Mouse (Mus musculus): Measurements from ENCODE around the gene Icam2.
"Not testable (repeated sequence)": the region's sequence is repeated elsewhere in the genome, so short reads cannot be mapped to it uniquely, and the experiment has no call there.

The Icam2 gene

DNA sequence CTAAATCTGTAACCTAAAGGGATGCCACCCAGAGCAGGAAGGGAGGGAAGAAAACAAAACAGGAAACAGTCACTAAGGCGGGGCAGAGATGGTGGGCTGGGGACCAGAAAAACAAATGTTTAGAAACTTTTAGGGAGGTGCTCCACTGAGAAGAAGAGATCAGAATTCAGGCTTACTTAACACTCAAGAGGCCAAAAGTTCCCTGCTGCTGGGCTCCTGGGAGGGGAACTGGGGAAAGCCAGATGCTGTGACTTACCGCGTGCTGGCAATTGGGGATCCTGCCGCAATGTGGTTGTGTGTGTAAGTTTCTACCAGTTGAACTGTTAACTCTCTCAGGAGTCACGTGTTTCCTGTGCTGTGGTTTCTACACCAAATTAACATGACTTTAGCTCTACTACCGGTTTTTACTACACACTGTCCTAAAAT lies at the start of gene Icam2:
Gene Icam2 (minus strand): TSS at position 285 of the 426 bp plus-strand sequence.
- DNase-seq, result no peak

DNA sequence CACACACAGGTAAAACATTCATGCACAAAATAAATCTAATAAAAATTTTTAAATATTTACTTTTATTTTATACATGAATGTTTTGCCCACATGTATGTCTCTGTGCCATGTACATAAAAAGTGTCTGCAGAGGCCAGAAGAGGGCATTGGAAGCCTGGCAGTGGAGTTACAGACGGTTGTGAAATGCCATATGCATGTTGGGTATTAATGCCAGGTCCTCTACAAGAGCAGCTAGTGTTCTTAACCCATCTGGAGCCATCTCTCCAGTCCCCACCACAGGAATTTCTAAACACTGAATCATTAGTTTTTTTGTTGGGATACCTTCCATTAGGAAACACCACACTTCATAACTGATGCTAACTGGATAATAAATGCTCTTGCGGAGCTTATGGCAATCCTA lies 49.7 kb upstream of the Icam2 start:
- DNase-seq, result no peak

DNA sequence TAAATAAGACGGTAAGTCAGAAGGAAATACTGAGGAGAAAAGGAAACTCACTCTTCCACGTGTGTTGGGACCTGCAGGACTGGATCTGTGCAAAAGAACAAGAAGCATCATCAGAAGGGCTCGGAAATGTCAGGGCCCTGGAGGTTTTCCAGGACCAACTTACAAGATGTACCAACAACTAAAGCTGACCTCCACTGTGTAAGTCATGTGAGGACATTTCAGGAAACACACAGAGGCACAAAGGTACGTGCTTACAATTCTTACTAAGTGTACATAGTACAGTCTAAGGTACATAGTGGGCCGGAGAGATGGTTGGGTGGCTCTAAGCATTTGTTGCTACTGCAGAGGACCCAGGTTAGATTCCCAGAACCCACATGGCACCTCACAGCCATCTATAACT lies 49.2 kb upstream of the Icam2 start:
- DNase-seq, result no peak

DNA sequence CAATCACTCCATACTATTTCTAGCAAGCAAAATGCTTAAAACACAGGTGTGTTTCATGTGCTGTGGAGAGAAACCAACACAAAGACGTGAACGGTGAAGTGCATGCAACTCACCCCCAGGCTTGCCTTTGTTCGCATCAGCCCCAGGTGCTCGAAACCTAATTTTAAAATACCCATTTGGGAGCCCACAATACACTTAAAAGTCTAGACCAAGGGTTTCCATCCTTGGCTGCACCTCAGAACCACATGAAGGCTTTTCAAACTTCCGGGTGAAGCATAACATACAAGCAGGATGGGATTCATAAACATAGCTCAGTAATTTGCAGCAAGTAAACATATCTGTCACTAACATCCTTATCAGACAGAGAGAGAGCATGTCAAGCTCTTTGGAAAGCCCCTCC lies 42.5 kb upstream of the Icam2 start:
- DNase-seq, result no peak

DNA sequence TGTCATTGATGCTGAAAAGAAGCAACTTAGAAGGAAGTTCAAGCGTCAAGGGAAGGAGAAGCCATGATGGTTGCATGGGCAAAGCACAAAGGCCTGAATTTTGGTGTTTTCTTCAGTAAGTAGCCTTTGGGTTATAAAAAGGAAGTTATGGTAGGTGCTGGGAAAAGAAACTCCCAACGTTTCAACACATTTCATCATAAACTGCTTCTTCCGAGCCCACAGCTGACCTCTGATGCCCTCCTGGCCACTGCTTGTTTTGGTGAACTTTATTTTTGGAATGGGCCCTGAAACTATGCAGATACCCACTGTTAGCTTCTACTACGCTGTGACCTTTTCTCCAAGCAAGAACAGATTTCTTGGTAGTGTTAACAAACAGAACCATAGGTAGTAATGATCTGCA lies 41.8 kb upstream of the Icam2 start:
- DNase-seq, result no peak

DNA sequence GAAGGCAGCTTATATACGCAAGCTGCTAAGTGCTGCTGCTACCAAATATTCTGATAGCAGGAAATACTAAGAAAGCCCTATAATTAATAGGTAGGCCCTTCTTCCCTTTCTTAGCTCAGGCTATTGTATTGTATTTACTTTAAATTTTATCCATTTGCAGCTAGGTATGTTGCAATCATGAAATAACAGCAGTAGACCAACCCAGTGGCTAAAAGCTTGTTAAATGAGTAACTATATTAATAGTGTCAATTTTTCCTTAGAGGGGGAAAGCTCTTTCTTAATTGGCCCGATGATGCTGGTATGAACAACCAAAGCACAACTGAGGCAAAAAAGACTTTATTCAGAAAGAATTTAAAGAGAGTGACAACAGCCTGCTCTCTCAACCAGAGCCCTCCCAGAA lies 40.7 kb upstream of the Icam2 start:
- DNase-seq, result no peak

DNA sequence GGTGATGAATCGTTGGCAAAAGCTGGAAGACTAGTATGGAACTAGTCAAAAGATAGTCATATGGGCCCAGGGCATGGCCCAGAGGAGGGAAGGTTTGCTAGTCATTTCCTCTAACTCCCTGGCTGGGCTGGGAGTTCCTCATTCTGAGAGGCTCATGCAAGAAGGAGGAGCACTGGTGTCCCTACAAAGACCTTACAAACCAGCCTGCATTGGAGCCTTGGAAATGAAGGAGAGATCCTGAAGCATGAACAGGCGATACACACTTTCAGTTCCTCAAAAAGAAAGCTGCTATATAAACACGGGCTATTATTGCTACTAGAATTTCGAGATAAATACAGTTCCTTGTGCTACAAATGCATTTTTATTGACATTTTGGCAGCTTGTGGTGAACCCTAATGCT lies 40.2 kb upstream of the Icam2 start:
- no peak for DNase-seq

DNA sequence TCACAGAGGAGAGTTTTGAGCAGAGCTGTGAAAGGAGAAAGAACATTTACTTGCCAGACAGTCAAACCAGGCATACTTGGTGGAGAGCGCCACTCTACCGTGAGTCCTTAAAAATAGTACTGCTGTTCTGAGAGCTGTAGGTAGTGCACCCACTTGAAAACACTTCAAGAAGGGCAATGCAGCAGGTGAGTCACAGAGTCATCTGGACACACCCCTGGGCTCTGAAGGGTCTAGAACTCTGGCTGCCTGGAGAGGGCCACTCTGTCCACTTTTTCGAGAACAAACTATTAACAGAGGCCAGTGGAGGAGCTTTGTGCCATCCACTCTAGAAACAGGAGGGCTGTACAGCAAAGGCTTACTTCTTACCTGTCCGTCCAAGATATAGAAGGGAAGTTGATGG lies 38.6 kb upstream of the Icam2 start:
- DNase-seq, result no peak

DNA sequence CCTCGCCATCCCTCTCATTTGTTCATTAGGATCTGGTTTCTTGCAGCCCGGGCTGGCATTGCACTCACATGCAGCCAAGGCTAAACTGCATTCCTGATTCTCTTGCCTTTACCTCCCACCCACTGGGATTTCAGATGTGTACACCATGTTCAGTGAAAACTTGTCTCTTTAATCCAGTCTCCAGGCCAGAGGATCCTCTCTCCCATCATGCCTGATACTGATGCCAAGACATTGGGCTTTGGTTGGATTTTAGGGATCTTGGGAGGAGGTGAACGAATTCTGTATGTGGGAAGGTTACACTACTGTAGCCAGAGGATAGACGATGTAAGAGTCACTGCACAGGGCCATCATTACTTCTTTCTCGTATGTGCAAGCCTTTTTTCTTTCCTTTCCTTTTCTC lies 37.3 kb upstream of the Icam2 start:
- DNase-seq, result no peak

DNA sequence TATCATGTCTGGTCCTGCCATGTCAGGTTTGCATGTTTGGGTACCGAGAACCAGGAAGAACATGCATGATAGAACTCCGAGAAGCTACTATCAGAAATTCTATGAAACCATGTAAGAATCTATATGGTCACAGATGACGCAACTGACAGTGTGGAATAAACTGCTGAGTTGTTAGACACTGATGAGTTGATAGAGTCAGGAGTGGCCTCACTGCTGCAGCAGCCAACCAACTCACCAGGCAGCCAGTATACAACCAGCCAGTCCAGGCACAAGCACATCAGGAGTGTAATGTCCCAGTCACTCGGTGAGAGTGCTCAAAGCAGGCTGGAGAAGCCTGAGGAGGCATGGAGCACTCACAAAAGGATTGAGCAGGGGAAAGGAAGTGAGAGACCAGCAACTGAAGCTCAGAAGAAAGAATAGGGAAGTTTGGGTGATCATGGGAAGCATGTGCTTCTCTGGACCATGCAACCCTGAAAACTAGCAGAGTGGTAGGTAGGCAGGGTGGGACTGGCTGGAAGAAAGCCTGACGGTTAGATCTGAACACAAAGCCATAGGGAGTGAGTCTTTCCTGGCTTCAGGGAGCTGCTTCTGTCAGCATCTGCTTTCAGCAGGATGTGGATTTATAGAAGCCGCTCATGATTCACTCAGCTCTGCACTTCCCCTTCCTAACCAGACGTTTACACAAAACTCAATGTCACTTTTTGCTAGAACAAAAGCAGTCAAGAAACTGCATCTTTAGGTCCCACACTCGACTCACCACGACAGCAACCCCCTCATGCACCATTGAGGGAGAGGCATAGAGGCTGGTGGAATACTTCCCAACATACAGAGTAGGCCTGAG lies 31.6 kb upstream of the Icam2 start:
- no peak for DNase-seq

DNA sequence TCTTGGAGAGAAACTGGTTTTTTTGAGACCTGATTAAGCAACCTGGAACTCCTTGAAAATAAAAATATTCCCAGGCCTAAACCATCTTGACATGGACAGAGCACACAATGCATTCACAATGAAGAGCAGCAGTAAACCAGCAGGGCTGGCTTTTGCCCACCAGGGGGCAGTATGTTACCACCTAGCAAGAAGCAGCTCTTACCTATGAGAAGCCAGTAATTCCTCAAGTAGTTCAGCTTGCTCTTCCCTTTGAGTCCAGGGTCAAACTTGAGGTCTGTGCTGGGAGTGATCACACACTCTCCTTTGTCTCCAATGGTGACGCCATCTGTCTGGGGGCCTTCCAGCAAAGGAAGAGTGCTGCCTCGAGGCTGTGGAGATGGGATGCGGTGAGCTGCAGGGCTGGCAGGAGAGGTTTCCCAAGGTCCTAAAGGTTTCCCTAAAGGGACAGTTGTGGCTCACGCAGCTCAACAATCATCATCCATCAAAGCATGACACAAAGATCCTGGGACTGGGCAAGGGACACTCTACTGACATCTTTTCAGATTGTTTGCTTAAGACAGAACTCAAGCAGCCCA lies 30.8 kb upstream of the Icam2 start:
- peak; percentile 75 to 85 for DNase-seq

DNA sequence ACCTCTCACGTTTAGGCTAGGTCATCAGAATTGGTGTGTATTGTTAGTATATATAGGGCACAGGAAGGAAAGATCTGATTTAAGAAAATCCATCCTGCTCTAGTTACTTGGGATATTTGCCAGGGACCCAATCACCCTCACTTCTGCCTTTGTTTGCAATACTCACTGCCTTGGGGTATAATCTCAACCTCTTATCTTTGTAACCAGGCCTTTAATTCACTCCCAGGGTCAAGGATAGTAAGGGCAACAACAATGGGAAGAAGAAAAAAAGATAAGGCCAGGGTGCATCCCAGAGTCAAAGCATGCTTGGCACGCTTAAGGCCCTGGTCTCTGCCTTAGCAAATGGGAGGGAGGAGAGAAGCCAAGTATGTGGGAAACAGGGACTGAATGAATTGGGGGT lies 30.0 kb upstream of the Icam2 start:
- DNase-seq, result no peak

DNA sequence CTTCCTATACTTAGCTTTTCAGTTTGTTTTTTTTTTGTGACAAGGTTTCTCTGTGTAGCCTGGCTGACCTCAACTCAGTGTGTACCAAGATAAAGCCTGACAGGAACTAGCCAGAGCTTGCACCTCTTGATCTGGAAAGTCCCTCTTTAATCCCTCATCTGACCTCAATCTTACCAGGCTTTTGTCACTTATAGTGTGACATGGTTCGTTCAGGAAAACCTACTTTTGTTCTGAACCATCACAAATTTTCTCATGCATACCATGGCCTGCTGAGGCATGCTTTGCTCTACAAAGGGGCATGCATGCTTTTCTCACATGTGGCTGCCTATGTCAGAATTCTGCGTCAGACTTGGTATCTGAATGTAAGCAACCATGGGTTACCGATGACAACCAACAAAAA lies 28.5 kb upstream of the Icam2 start:
- DNase-seq, result no peak

DNA sequence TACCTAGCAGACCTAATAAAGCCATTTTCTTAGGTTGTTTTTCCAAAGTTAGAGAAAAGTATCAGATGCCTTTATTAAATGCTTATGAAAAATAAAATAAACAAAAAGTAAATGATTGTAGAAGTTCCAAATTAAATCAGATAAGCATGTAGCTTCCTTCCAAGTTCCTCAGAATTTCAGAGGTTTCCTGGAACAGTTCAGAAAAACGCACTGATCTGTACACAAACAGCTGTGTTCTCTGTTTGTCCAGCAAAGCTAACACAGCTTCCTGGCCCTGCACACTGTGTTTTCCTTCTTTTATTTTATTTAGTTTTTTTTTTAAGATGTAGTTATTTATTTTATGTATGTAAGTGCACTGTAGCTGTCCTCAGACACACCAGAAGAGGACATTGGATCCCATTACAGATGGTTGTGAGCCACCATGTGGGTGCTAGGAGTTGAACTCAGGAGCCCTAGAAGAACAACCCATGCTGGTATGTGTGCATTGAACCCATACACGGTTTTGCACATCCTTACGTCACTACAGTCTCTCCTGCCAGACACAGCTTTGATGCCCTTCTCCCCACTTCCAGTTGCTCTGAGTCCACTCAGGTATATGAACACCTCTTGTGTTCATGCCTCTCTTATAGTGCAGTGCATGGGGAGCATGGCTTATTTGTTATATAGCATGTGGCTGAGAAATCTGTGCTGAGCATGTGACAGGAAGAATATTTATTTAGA lies 24.9 kb upstream of the Icam2 start:
- no peak for DNase-seq

DNA sequence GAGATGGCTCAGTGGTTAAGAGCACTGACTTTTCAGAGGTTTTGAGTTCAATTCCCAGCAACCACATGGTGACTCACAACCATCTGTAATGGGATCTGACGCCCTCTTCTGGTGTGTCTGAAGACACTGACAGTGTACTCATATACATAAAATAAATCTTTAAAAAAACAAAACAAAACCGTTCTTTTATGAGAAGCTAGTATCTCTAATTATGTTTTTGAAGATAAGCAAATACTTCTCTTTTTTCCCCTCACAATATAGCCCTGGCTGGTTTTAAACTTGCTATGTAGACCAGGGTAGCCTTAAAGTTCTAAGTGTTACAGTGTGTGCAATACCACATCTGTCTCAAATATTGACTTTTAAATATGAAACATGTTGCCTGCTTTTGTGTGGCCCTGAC lies 23.3 kb upstream of the Icam2 start:
- no peak for DNase-seq

DNA sequence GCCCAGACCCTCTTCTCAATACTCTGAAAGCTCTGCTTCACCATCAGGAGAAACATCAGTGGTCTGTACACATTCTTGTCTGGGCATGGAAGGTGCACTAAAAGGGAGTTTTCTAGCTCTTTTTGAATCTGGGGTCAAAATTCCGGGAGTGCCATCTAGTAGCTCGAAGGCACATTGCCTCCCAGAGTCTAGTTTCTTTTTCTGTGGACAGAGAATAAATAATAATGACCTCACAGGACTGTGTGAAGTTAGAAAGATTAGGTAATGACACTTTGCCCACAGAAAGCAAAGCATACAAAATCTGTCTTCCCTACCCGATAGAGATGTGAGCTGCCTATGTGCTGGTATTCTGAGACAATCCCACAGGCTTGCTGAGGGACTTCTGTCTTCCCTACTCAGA lies 22.6 kb upstream of the Icam2 start:
- no peak for DNase-seq

DNA sequence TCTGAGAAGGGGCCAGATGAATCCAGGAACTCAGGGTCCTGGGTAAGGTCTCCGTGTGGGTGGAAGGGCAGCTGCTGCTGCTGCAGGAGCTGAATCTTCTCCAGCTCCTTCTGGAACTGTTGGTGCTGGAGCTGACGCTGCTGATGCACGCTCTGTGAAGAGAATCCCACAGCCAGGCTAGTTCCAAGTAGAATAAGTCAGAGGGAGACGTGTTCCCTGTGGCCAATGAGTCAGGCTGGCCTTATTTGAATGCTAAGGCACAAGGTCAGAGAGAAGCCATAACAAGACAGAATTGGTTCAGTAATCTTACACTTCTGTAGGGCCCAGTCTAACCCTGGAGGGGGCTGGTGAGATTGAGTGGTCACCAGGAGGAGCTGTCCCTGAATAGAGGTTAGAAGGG lies 22.1 kb upstream of the Icam2 start:
- DNase-seq, result no peak

DNA sequence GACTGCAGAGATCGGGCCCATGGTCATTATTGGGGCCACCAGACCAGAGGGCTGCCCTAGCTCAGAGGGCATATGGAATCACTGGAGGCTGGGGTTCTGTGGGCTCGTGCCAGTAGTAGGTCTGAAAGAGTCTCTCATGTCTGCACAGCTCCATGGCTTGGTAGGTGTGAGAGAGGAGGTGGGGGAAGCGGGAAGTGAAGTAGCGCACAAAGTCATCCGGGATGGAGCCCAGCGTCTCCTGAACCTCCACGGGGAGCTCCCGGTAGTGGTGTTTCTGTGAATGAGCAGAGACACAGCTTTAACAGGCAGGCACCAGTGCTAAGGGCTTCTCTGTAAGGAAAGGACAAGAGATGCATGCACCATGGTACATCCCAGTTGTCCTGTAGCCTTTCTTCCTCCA lies 10.6 kb upstream of the Icam2 start:
- no peak for DNase-seq

DNA sequence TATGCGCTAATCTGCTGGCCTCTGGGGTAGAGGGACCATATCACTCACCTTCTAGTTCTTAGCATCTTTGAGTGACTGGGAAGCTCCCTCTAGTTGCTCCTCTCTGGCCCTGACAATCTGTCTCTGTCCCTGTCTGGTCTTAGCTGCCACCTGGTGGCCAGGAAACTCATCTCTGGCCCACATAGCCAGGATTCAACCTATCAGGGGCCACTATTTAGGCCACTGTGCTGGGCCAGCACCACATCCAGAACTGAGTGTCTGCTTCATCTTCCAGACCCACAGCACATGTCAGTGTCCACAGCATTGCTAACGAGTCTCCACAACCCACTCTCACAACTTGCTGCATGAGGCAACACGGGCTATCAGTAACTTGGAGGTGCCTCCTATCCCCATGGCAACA lies 9.8 kb upstream of the Icam2 start:
- peak; percentile 29 to 42 for DNase-seq

DNA sequence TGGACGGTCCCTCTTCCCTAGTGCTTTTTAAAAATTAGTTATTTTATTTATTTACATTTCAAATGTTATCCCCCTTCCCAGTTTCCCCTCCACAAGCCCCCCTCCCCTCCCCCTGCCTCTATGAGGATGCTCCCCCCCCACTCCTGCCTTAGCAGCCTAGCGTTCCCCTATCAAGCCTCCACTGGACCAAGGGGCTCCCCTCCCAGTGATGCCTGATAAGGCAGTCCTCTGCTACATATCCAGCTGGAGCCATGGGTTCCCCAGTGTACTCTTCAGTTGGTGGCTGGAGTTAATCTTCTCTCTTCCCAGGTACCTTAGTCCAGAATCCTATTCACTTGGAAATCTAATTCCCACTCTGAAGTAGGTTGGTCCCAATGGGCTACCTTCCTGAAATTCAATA lies 6.2 kb upstream of the Icam2 start:
- DNase-seq, result not testable (repeated sequence)

DNA sequence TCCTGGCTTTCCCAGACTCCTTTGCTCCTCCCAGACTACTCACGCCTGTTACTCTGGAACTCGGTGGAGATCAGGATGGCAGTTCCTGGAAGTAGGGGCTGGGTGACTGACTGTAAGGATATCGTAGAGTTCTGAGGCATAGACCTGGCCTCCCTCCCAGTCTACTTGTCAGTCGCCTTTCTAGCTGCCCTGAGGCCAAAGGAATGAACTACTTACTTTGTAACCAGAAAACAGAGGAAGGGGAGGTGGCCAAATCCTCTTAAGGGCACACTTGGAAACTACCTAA lies 5.4 kb upstream of the Icam2 start:
- no peak for DNase-seq

DNA sequence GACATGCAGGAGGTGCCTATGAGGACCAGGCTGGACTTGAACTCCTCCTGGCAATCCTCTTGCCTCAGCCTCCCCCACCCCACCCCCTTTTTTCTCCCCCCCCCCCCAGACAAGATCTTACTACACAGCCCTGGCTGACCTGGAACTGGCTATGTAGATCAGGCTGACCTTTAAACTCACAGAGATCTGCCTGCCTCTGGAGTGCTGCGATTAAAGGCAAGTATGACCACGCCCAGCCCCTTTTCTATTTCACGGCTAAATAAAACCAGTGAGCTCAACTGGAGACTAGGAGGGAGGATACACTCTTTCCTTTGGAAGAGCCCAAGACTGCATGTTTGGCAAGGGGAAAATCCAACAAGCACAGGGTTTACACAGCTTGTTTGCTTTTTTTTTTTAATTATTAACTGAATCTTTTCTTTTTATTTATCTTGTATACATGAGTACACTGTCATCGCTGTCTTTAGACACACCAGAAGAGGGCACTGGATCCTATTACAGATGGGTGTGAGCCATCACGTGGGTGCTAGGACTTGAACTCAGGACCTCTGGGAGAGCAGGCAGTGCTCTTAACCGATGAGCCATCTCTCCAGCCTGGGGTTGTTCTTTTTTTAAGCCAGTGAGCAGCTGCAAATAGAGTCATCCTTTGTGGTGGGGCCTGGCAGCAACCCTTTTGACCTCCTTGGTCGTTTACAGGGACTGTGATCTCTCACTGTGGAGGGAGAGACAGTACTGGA lies 4.9 kb upstream of the Icam2 start:
- DNase-seq, result no peak

DNA sequence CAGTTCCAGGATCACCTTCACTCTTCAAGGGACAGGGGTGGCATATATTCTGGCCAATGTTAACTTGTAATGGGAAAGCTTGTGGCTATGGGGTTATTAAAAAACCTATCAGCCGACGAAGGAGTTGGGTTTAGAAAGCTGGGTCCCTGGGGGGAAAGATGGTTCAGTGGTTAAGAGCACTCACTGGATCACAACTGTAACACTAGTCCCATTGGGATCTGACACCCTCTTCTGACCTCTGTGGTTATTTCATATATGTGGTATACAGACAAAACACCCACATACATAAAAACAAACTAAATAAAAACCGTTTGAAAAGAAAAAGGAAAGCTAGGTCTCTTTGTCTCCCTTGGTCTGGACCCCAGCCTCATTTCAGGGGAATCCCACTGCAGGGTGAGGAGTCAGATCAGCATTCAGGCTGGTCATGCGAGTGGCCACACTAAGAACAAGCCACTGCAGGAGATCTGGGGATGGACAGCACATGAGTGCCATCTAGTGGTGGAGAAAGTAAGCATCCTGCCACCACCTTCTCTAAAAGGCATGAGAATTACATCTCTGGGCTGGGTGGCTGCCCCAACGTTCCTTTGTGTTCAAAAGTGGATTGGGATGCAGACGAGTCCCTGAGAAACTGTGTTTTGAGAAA lies 3.8 kb upstream of the Icam2 start:
- peak; percentile 73 to 76 for DNase-seq

Data from cerebellum, adult 18-20 months (tissue).